Mouse (Mus musculus) heart, embryonic 16.5 days (tissue): ENCODE results near the gene Nkd1. TPM values are rescaled to one million over a fixed set of nuclear protein-coding genes. Genes with fewer than 3 reads are reported as not detected.
A peak's percentile ranks its signal among the peaks of the same experiment; 100 is the strongest.

Source experiments
- ATAC-seq: fragments of 200-750 bp; cut with Nextera tagmentation; replicated peaks from 2 replicates; pipeline ENCODE4 v1.8.0; 2017; ENCODE audit warnings: moderate number of reproducible peaks; ENCODE audit not compliant: insufficient read depth, low FRiP score; ENCODE audit errors: extremely low read depth
- H3K27ac ChIP-seq: fragments of 300-500 bp; sonication (generic); 2 replicates; pipeline ENCODE4 v1.5.1; 2014; ENCODE audit warnings: mild to moderate bottlenecking, low read length, control low read depth, moderate library complexity
- H3K27me3 ChIP-seq: fragments of 300-500 bp; sonication (generic); 2 replicates; pipeline ENCODE4 v1.6.1; 2014; ENCODE audit warnings: low read length, mixed read lengths; ENCODE audit not compliant: control insufficient read depth, insufficient read depth
- H3K36me3 ChIP-seq: fragments of 300-500 bp; sonication (generic); 2 replicates; pipeline ENCODE4 v1.6.1; 2014; ENCODE audit not compliant: control insufficient read depth, insufficient read depth
- H3K4me1 ChIP-seq: fragments of 300-500 bp; sonication (generic); 2 replicates; pipeline ENCODE4 v1.6.1; 2014; ENCODE audit warnings: low read length, mixed read lengths; ENCODE audit not compliant: control insufficient read depth, insufficient read depth
- H3K4me2 ChIP-seq: fragments of 300-500 bp; sonication (generic); 2 replicates; pipeline ENCODE4 v1.6.1; 2014; ENCODE audit warnings: low read depth, mild to moderate bottlenecking, control low read depth, low read length
- H3K4me3 ChIP-seq: fragments of 300-500 bp; sonication (generic); 2 replicates; pipeline ENCODE4 v1.5.1; 2014; ENCODE audit warnings: mild to moderate bottlenecking, control low read depth, low read length
- H3K9ac ChIP-seq: fragments of 300-500 bp; sonication (generic); 2 replicates; pipeline ENCODE4 v1.6.1; 2014; ENCODE audit warnings: low read length, control low read depth
- H3K9me3 ChIP-seq: fragments of 300-500 bp; sonication (generic); replicated peaks from 2 replicates; pipeline ENCODE4 v1.6.1; 2016; ENCODE audit warnings: low read length; ENCODE audit not compliant: control insufficient read depth
- WGBS: fragments of 180-500 bp; shearing (Covaris S2); extraction: QIAGEN DNeasy Blood & Tissue Kit; methylation state at CpG from one replicate; pipeline ENCODE4 v1.1.7; 2014; 5-methylcytosine and 5-hydroxymethylcytosine counted together
- polyA plus RNA-seq: library from polyadenylated mRNA; unstranded; fragments of >200 nt; fragmentation: Nextera tagmentation; extraction: Ambion mirVana; gene quantifications from 2 replicates; pipeline ENCODE4 v1.2.1, GENCODE M21; 2015

The Nkd1 gene
- polyA plus RNA-seq = 12.3 and 15.4 TPM in 2 replicates

GRCm38 (mm10) chr8:88520985-88521527, at the start of gene Nkd1:
TSS of gene Nkd1 (plus strand) at chr8:88521354.
- Histone ChIP-seq H3K4me2 (peak within 1 kb of the TSS; percentile 98), H3K36me3 (no peaks in the 10 kb centered on the region), H3K4me1 (peaks cover 16% of the 10 kb centered on the region), H3K27me3 (peaks cover 19% of the 10 kb centered on the region), H3K27ac (no peak within 1 kb of the TSS), H3K9me3 (no peaks in the 10 kb centered on the region), H3K9ac (peak within 1 kb of the TSS; percentile 78), H3K4me3 (peak within 1 kb of the TSS; percentile 75)
- ATAC-seq = peak; percentile 92
- under 1% methylated on average over 61 of the region's 67 CpGs for WGBS

- no peaks in the 10 kb centered on the region for H3K27me3 ChIP-seq
Observed at GRCm38 (mm10) chr8:88481290-88481689, 39.9 kb upstream of the Nkd1 start.

GRCm38 (mm10) chr8:88488391-88488829, 32.7 kb upstream of the Nkd1 start:
- H3K4me1 ChIP-seq = peaks cover 6% of the 10 kb centered on the region; the same call in 1 of the 2 replicates
- H3K27ac ChIP-seq = no peak overlapping the region
- H3K9me3 ChIP-seq = no peaks in the 10 kb centered on the region
- H3K9ac ChIP-seq = 0 out of 2 replicates have a peak overlapping the region, but pooled peaks have one; percentile 9
- H3K27me3 ChIP-seq = no peaks in the 10 kb centered on the region
- no peak overlapping the region for H3K4me2 ChIP-seq
- 10% methylated on average over 5 of the region's 5 CpGs for WGBS
- H3K36me3 ChIP-seq = no peaks in the 10 kb centered on the region
- no peak overlapping the region for H3K4me3 ChIP-seq
- peak; percentile 14; the same call in 1 of the 2 replicates for ATAC-seq

More at GRCm38 (mm10) chr8:88481290-88481689, 39.9 kb upstream of the Nkd1 start:
- Histone ChIP-seq H3K4me1 (peaks cover 3% of the 10 kb centered on the region; the same call in 1 of the 2 replicates), H3K4me2 (no peak overlapping the region), H3K9me3 (no peaks in the 10 kb centered on the region), H3K4me3 (no peak overlapping the region), H3K36me3 (no peaks in the 10 kb centered on the region), H3K27ac (no peak overlapping the region), H3K9ac (no peak overlapping the region)
- WGBS = 85% methylated on average over 4 of the region's 4 CpGs
- ATAC-seq = no peak

GRCm38 (mm10) chr8:88494076-88494475, 27.1 kb upstream of the Nkd1 start:
- no peak for ATAC-seq
- no peak overlapping the region for H3K4me3 ChIP-seq
- H3K4me2 ChIP-seq = no peak overlapping the region
- peaks cover 2% of the 10 kb centered on the region; the same call in 1 of the 2 replicates for H3K4me1 ChIP-seq
- no peaks in the 10 kb centered on the region for H3K36me3 ChIP-seq
- no peak overlapping the region for H3K27ac ChIP-seq
- H3K9me3 ChIP-seq = no peaks in the 10 kb centered on the region
- no peaks in the 10 kb centered on the region for H3K27me3 ChIP-seq
- 79% methylated on average over 2 of the region's 2 CpGs for WGBS
- no peak overlapping the region for H3K9ac ChIP-seq

GRCm38 (mm10) chr8:88495071-88495805, 25.9 kb upstream of the Nkd1 start:
- H3K27ac ChIP-seq = no peak overlapping the region

GRCm38 (mm10) chr8:88502143-88502542, 19.0 kb upstream of the Nkd1 start:
- no peaks in the 10 kb centered on the region for H3K36me3 ChIP-seq
- H3K9me3 ChIP-seq = 0 out of 2 replicates have a peak, but pooled peaks cover 3% of the 10 kb centered on the region
- no peak overlapping the region for H3K9ac ChIP-seq
- no peak for ATAC-seq
- H3K27ac ChIP-seq = no peak overlapping the region
- H3K4me1 ChIP-seq = no peaks in the 10 kb centered on the region
- H3K4me3 ChIP-seq = no peak overlapping the region
- no peaks in the 10 kb centered on the region; the same call in 1 of the 2 replicates for H3K27me3 ChIP-seq
- 72% methylated on average over 3 of the region's 3 CpGs for WGBS
- no peak overlapping the region for H3K4me2 ChIP-seq

More at GRCm38 (mm10) chr8:88495071-88495805, 25.9 kb upstream of the Nkd1 start:
- H3K9me3 ChIP-seq = no peaks in the 10 kb centered on the region
- no peak overlapping the region for H3K9ac ChIP-seq
- WGBS = 27% methylated on average over 11 of the region's 11 CpGs
- H3K36me3 ChIP-seq = no peaks in the 10 kb centered on the region
- H3K4me3 ChIP-seq = no peak overlapping the region
- peaks cover 2% of the 10 kb centered on the region; the same call in 1 of the 2 replicates for H3K4me1 ChIP-seq
- ATAC-seq = no peak
- no peaks in the 10 kb centered on the region for H3K27me3 ChIP-seq
- no peak overlapping the region for H3K4me2 ChIP-seq

DNA sequence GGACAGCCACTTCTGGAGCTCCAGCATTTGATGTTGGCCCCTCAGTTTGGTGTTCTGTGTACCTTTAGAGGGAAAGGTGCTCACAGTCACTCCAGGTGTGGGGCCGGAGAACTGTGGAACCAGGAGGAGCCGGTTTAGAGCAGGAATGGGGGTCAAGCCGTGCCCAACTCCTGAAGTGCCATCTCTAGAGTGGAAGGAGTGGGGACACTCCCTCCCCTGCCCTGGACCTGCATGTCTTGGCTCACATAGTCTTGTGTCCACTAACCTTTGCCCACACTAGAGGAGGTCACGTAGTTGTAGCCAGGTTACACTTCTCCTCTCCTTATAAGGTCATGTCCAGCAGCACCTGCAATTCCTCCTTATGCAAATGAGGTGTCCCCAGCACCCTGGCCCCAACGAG, 14.2 kb upstream of the Nkd1 start:
- Histone ChIP-seq H3K4me1 (no peaks in the 10 kb centered on the region), H3K4me3 (no peak overlapping the region), H3K9me3 (no peaks in the 10 kb centered on the region), H3K36me3 (no peaks in the 10 kb centered on the region), H3K9ac (no peak overlapping the region), H3K27me3 (peaks cover 14% of the 10 kb centered on the region), H3K27ac (no peak overlapping the region), H3K4me2 (no peak overlapping the region)
- 73% methylated on average over 5 of the region's 5 CpGs for WGBS
- no peak for ATAC-seq

DNA sequence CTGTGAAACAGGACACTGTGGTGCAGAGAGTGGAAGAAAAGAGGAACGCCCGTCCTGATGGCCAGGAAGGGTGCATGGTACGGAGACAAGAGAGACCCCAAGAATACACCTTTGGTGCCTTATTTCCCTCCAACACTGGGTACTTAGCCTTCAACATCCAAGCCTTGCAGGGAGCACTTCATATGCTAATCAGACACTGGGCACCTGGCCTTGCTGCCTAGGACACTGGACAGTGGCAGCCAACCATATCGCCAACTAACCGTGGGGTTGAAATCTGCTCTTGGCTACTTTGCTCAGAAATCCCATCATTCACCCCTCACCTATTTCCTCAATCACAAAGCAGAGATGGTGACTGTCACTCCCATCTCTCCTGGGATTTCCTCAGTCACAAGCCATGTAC, 10.1 kb upstream of the Nkd1 start:
- H3K9me3 ChIP-seq = 0 out of 2 replicates have a peak, but pooled peaks cover 4% of the 10 kb centered on the region
- peaks cover 3% of the 10 kb centered on the region; the same call in 1 of the 2 replicates for H3K4me1 ChIP-seq
- H3K36me3 ChIP-seq = no peaks in the 10 kb centered on the region
- 82% methylated on average over 5 of the region's 5 CpGs for whole genome bisulfite sequencing
- no peak overlapping the region for H3K4me3 ChIP-seq
- H3K4me2 ChIP-seq = no peak overlapping the region
- peaks cover 35% of the 10 kb centered on the region for H3K27me3 ChIP-seq
- no peak for ATAC-seq
- H3K9ac ChIP-seq = no peak overlapping the region
- H3K27ac ChIP-seq = no peak overlapping the region
